Mouse (Mus musculus) skeletal muscle tissue, postnatal 0 days (tissue): ENCODE measurements around the gene Kctd8. TPM values are rescaled to one million over a fixed set of nuclear protein-coding genes. Genes with fewer than 3 reads are reported as not detected.

ENCODE experiments used
- microRNA-seq, 2 experiments: library from miRNA; unstranded; fragments of <30 nt; microRNA quantifications; one replicate each; pipeline ENCODE4; 2016
- polyA plus RNA-seq: library from polyadenylated mRNA; unstranded; fragments of >200 nt; fragmentation: Nextera tagmentation; extraction: Ambion mirVana; gene quantifications from 2 replicates; pipeline ENCODE4 v1.2.1, GENCODE M21; 2015

The Kctd8 gene
- 0.24 and 0.28 TPM in 2 replicates for polyA plus RNA-seq

DNA sequence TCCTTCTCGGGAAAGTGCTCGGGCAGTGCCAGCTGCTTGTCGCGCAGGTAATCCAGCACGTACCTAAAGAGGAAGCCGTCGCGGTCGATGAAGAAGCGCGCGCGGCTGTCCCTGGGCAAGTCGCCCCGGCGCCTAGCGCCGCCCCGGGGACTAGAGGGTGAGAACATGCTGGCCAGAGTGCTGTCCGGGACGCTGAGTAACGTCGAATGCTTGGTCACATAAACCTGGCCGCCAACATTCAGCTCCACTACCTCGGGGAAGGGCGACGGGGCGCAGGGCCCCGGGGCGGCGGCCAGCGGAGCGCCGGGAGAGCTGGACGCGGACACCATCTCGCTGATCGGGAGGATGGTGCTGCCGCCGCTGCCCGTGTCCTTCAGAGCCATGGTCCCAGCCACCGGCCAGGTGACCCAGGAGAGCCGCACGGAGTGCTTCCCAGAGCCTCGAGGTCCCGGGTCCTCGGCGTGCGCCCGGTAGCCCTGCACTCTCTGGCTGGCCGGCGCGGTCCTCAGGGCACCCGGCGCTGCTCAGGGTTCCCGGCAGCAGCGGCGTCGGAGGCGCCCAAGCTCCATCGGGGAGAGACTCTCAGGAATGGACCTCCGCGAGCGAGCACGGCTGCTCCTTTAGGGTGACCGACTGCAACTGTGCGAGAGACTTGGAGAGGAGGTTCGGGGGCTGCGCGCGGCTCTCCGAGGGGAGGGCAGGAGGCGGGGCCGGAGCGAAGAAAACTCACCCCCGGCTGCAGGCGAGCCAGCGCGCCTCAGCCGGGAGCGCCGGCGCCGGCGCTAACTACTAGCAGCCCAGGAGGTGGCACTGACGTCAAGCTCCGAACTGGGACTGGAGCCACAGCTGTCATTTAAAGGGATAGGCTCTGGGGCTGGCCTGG is at the start of gene Kctd8:
TSS of gene Kctd8 (minus strand) at position 761 of the 883 bp plus-strand sequence.

Small RNAs within 50 kb of the gene (microRNA-seq; reads per million reads assigned to microRNA genes)
- gene Gm24368: 0 reads per million in 2 experiments

Other genes starting within 250 kb of the Kctd8 start
- gene Yipf7, start 201.0 kb upstream of the Kctd8 start, polyA plus RNA-seq: 59.5 and 77.1 TPM in 2 replicates
- 27.5 and 29.4 TPM in 2 replicates for gene Guf1, start 215.2 kb upstream of the Kctd8 start, polyA plus RNA-seq